Mouse (Mus musculus) CH12.LX (cell line): ENCODE data around the gene Gm21973. TPM values are rescaled to one million over a fixed set of nuclear protein-coding genes. Genes with fewer than 3 reads are reported as not detected.

Experiments used
- DNase-seq: peaks from one replicate; pipeline ENCODE4 v3.0.0-alpha.2; 2013; ENCODE audit errors: extremely low read depth
- H3K27ac ChIP-seq: 2 replicates; pipeline ENCODE4 v1.5.1; 2012; ENCODE audit warnings: low read depth, mild to moderate bottlenecking, control low read depth, moderate library complexity; ENCODE audit not compliant: insufficient read depth
- H3K27me3 ChIP-seq: replicated peaks from 2 replicates; pipeline ENCODE3; 2012; ENCODE audit warnings: inconsistent platforms
- H3K36me3 ChIP-seq, 2 experiments: replicated peaks in 1 of 2; 2 replicates each; pipeline versions ENCODE3 to v1.6.1; 2012; ENCODE audit warnings: inconsistent platforms in 1 of 2, low read length in 1 of 2, mild to moderate bottlenecking in 1 of 2, mixed read lengths in 1 of 2, moderate library complexity in 1 of 2; ENCODE audit not compliant: control insufficient read depth in 1 of 2, insufficient read depth in 1 of 2
- H3K4me1 ChIP-seq, 2 experiments: 2 replicates each; pipeline ENCODE4 v1.6.1; 2012; ENCODE audit warnings: inconsistent platforms in 1 of 2, moderate library complexity in 1 of 2; ENCODE audit not compliant: insufficient read depth in 2 of 2, control insufficient read depth in 1 of 2
- H3K4me2 ChIP-seq: 2 replicates; pipeline ENCODE4 v1.6.1; 2012; ENCODE audit warnings: low read depth, mild to moderate bottlenecking, control low read depth; ENCODE audit not compliant: poor library complexity, insufficient read depth, severe bottlenecking
- H3K4me3 ChIP-seq, 3 experiments: fragments of 150-350 bp in 1 of 3; sonication (generic) in 1 of 3; replicated peaks in 1 of 3; 2 replicates each; pipeline versions ENCODE3 to v1.5.1; 2011 to 2012; ENCODE audit warnings: low read depth in 2 of 3, low read length in 2 of 3, mild to moderate bottlenecking in 2 of 3, moderate library complexity in 2 of 3, control low read depth in 1 of 3, improper control_type of control experiment in 1 of 3, inconsistent platforms in 1 of 3, mixed read lengths in 1 of 3; ENCODE audit not compliant: poor library complexity in 1 of 3
- H3K79me2 ChIP-seq: replicated peaks from 2 replicates; pipeline ENCODE4 v1.6.1; 2012; ENCODE audit warnings: mild to moderate bottlenecking, moderate library complexity; ENCODE audit not compliant: control insufficient read depth, poor library complexity, insufficient read depth, severe bottlenecking; ENCODE audit errors: extremely low read depth
- H3K9ac ChIP-seq: 2 replicates; pipeline ENCODE4 v1.6.1; 2012; ENCODE audit warnings: low read depth, mild to moderate bottlenecking, control low read depth, moderate library complexity; ENCODE audit not compliant: insufficient read depth
- H3K9me3 ChIP-seq: replicated peaks from 2 replicates; pipeline ENCODE3; 2012; ENCODE audit warnings: low read length, inconsistent platforms, mixed read lengths
- CHD2 ChIP-seq: IDR thresholded peaks from 2 replicates; pipeline ENCODE4 v1.6.1; 2011; ENCODE audit warnings: low read length, improper control_type of control experiment
- GABPA ChIP-seq: IDR thresholded peaks from 2 replicates; pipeline ENCODE4 v1.6.1; 2012; ENCODE audit warnings: low read depth, low read length, improper control_type of control experiment, inconsistent platforms; ENCODE audit not compliant: insufficient replicate concordance
- HCFC1 ChIP-seq: IDR thresholded peaks from 2 replicates; pipeline ENCODE4 v1.6.1; 2012; ENCODE audit warnings: low read depth, mild to moderate bottlenecking, inconsistent platforms, low read length, improper control_type of control experiment
- IRF4 ChIP-seq: IDR thresholded peaks from 2 replicates; pipeline ENCODE4 v1.6.1; 2014; ENCODE audit warnings: low read depth, mild to moderate bottlenecking, inconsistent platforms, low read length, improper control_type of control experiment
- KAT2A ChIP-seq: IDR thresholded peaks from 2 replicates; pipeline ENCODE4 v1.6.1; 2012; ENCODE audit warnings: low read length, improper control_type of control experiment, inconsistent platforms; ENCODE audit not compliant: insufficient replicate concordance
- MAFK ChIP-seq: IDR thresholded peaks from 2 replicates; pipeline ENCODE4 v1.6.1; 2011; ENCODE audit warnings: low read length, improper control_type of control experiment; ENCODE audit not compliant: insufficient replicate concordance
- MAX ChIP-seq: IDR thresholded peaks from 2 replicates; pipeline ENCODE4 v1.6.1; 2011; ENCODE audit warnings: low read length, improper control_type of control experiment
- MAZ ChIP-seq: IDR thresholded peaks from 2 replicates; pipeline ENCODE4 v1.6.1; 2012; ENCODE audit warnings: low read depth, mild to moderate bottlenecking, inconsistent platforms, low read length, improper control_type of control experiment, moderate library complexity
- NRF1 ChIP-seq: IDR thresholded peaks from 2 replicates; pipeline ENCODE4 v1.6.1; 2014; ENCODE audit warnings: low read depth, mild to moderate bottlenecking, inconsistent platforms, low read length, improper control_type of control experiment, moderate library complexity
- POLR2A ChIP-seq: IDR thresholded peaks from 2 replicates; pipeline ENCODE4 v1.6.1; 2011; ENCODE audit warnings: low read depth, mild to moderate bottlenecking, improper control_type of control experiment, low read length
- SIN3A ChIP-seq: IDR thresholded peaks from 2 replicates; pipeline ENCODE4 v1.6.1; 2012; ENCODE audit warnings: low read length, improper control_type of control experiment, inconsistent platforms
- SMC3 ChIP-seq: IDR thresholded peaks from 2 replicates; pipeline ENCODE4 v1.6.1; 2011; ENCODE audit warnings: low read depth, low read length, improper control_type of control experiment
- TCF12 ChIP-seq: IDR thresholded peaks from 2 replicates; pipeline ENCODE4 v1.6.1; 2014; ENCODE audit warnings: low read depth, mild to moderate bottlenecking, inconsistent platforms, low read length, improper control_type of control experiment
- UBTF ChIP-seq: IDR thresholded peaks from 2 replicates; pipeline ENCODE4 v1.6.1; 2012; ENCODE audit warnings: low read depth, mild to moderate bottlenecking, inconsistent platforms, low read length, improper control_type of control experiment, moderate library complexity
- USF1 ChIP-seq: IDR thresholded peaks from 2 replicates; pipeline ENCODE4 v1.6.1; 2014; ENCODE audit warnings: low read depth, mild to moderate bottlenecking, inconsistent platforms, low read length, improper control_type of control experiment
- USF2 ChIP-seq: conservative IDR thresholded peaks from 2 replicates; pipeline ENCODE4 v1.6.1; 2011; ENCODE audit warnings: low read depth, low read length, improper control_type of control experiment
- ZKSCAN1 ChIP-seq: IDR thresholded peaks from 2 replicates; pipeline ENCODE4 v1.6.1; 2012; ENCODE audit warnings: low read depth, inconsistent platforms, low read length, improper control_type of control experiment, borderline replicate concordance
- ZMIZ1 ChIP-seq: IDR thresholded peaks from 2 replicates; pipeline ENCODE4 v1.6.1; 2012; ENCODE audit warnings: low read depth, mild to moderate bottlenecking, inconsistent platforms, low read length, improper control_type of control experiment
- dilution Hi-C: fragments of 300-500 bp; cut with MboI; formaldehyde crosslinking; loops from 2 replicates; pipeline ENCODE4 v1.14.3; 2020; ENCODE audit warnings: low sequenced_read_pairs; ENCODE audit not compliant: extremely low pct_unique_long_range_greater_than_20kb, extremely low pct_ligation_motif_present
- in situ Hi-C: fragments of 300-500 bp; cut with MboI; formaldehyde crosslinking; loops from 3 replicates; pipeline ENCODE4 v1.14.3; 2019; ENCODE audit warnings: low sequenced_read_pairs, low pct_ligation_motif_present, low pct_unique_long_range_greater_than_20kb, mixed read lengths
- polyA plus RNA-seq: library from polyadenylated mRNA; unstranded; fragments of >175 nt; gene quantifications from 2 replicates; pipeline ENCODE4 v1.2.1, GENCODE M21; 2012; ENCODE audit warnings: low read depth; ENCODE audit not compliant: insufficient read length
- total RNA-seq, 2 experiments: library from RNA; depleted of rRNA; stranded (reverse); fragments of 300-350 nt in 1 of 2; fragments of >200 nt in 1 of 2; gene quantifications; 2 replicates each; pipeline ENCODE4 v1.2.3; 2012 to 2014

The Gm21973 gene
- total and polyA plus RNA-seq, 3 experiments, result not detected

GRCm38 (mm10) chr15:10379757-10380458, 54.7 kb downstream of the Gm21973 start:
- no peak overlapping the region for H3K9ac ChIP-seq
- no peak overlapping the region for H3K27ac ChIP-seq
- dilution Hi-C loops, result no loop called here
- H3K79me2 ChIP-seq, result no peaks in the 10 kb centered on the region
- H3K27me3 ChIP-seq, result no peaks in the 10 kb centered on the region
- H3K4me1 ChIP-seq, result peaks cover 0 to 15% of the 10 kb centered on the region in 2 experiments; a peak in 2 of 4 replicates
- DNase-seq, result no peak
- H3K4me3 ChIP-seq, result no peak overlapping the region
- in situ Hi-C loops, result no loop called here
- no peak overlapping the region for H3K4me2 ChIP-seq
- H3K36me3 ChIP-seq, result no peaks in the 10 kb centered on the region
- TF ChIP-seq ZMIZ1 (no peak), ZKSCAN1 (no peak), NRF1 (no peak), GABPA (no peak), USF1 (no peak), CHD2 (no peak), POLR2A (no peak), IRF4 (no peak), TCF12 (no peak), MAX (no peak), SIN3A (no peak), KAT2A (no peak), MAFK (no peak), HCFC1 (no peak), USF2 (no peak), UBTF (no peak)
- no peaks in the 10 kb centered on the region for H3K9me3 ChIP-seq

GRCm38 (mm10) chr15:10387263-10387662, 62.1 kb downstream of the Gm21973 start:
- H3K27ac ChIP-seq, result no peak overlapping the region
- in situ Hi-C loops, result no loop called here
- H3K9me3 ChIP-seq, result no peaks in the 10 kb centered on the region
- no peaks in the 10 kb centered on the region for H3K36me3 ChIP-seq
- no peaks in the 10 kb centered on the region for H3K27me3 ChIP-seq
- H3K9ac ChIP-seq, result no peak overlapping the region
- H3K4me3 ChIP-seq, result no peak overlapping the region
- no peak for DNase-seq
- H3K79me2 ChIP-seq, result no peaks in the 10 kb centered on the region
- H3K4me1 ChIP-seq, result no peaks in the 10 kb centered on the region
- TF ChIP-seq SMC3 (no peak), ZMIZ1 (no peak), KAT2A (no peak), MAZ (no peak), MAFK (no peak)
- dilution Hi-C loops, result no loop called here
- H3K4me2 ChIP-seq, result no peak overlapping the region
